Mouse (Mus musculus): ENCODE results near the gene Btbd9. TPM values are rescaled to one million over a fixed set of nuclear protein-coding genes. Genes with fewer than 3 reads are reported as not detected.

The Btbd9 gene
- polyA plus RNA-seq, 1 experiment from 2014 or later = 41.1 TPM

DNA sequence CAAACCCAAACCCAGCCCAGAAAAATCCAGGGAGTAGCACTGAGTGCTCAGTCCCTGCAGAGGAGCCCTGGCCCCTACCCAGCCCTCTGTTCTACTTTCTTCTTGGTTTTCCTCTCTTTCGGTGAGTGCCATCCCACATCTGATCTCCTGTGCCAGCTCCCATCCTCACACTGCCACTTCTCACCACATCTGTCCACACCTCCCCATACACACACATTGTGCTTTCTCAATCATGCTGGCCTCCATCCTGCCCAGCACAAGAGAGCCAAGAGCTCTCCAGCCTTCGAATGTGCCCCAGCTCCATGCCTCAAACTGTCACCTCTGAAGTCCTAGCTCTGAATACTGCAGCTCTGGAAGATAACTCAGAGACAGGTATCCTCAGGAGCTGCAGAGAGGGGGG, 271.5 kb downstream of the Btbd9 start:
- DNase-seq (ENCODE audit: low spot score) (no peak), ATAC-seq (ENCODE audit: insufficient number of reproducible peaks, low FRiP score, low TSS enrichment, low read depth) (no peak)
- Histone ChIP-seq H3K36me3 (ENCODE audit: control insufficient read depth, insufficient read depth, low read length) (no peaks in the 10 kb centered on the region), H3K27me3 (ENCODE audit: control insufficient read depth, insufficient read depth, low read length) (no peaks in the 10 kb centered on the region), H3K9me3 (ENCODE audit: control insufficient read depth, low read length) (no peaks in the 10 kb centered on the region), H3K4me1 (ENCODE audit: control insufficient read depth, insufficient read depth, low read length) (peaks cover 4% of the 10 kb centered on the region; the same call in 1 of the 2 replicates), H3K9ac (ENCODE audit: low read length) (no peak overlapping the region), H3K27ac (replicated peaks; ENCODE audit: low read depth, low read length) (no peak overlapping the region), H3K4me2 (ENCODE audit: low read depth, severe bottlenecking) (no peak overlapping the region), H3K4me3 (ENCODE audit: low read depth, low read length) (no peak overlapping the region)
- WGBS = 82% methylated on average over 2 of the region's 2 CpGs

DNA sequence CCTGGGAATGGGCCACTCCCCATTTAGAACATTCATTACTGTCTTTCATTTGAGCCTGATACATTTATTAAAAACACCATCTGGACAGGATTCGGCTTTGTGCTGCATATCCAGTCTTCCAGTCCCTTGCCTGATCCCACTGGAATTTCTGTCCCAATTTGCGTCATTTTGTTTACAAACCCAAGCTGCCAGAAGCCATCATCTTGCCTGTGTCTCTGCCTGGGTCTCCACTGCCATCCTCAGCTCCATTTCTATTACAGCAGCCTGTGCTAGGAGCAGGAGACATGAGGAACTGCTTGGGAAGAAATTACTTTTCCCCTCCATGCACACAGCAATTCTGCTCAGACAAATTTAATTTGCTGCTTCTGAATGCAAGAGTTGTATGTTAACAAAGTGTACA, 274.9 kb downstream of the Btbd9 start:
- no peak for DNase-seq (ENCODE audit: low spot score)
- H3K4me3 ChIP-seq (ENCODE audit: low read depth, low read length) = no peak overlapping the region
- H3K36me3 ChIP-seq (ENCODE audit: control insufficient read depth, insufficient read depth, low read length) = no peaks in the 10 kb centered on the region
- H3K27ac ChIP-seq (replicated peaks; ENCODE audit: low read depth, low read length) = no peak overlapping the region
- no peaks in the 10 kb centered on the region for H3K27me3 ChIP-seq (ENCODE audit: control insufficient read depth, insufficient read depth, low read length)
- 79% methylated on average over 2 of the region's 2 CpGs for WGBS
- ATAC-seq (ENCODE audit: insufficient number of reproducible peaks, low FRiP score, low TSS enrichment, low read depth) = no peak
- H3K9ac ChIP-seq (ENCODE audit: low read length) = no peak overlapping the region
- H3K4me1 ChIP-seq (ENCODE audit: control insufficient read depth, insufficient read depth, low read length) = 0 out of 2 replicates have a peak, but pooled peaks cover 5% of the 10 kb centered on the region
- no peak overlapping the region for H3K4me2 ChIP-seq (ENCODE audit: low read depth, severe bottlenecking)
- H3K9me3 ChIP-seq (ENCODE audit: control insufficient read depth, low read length) = no peaks in the 10 kb centered on the region

DNA sequence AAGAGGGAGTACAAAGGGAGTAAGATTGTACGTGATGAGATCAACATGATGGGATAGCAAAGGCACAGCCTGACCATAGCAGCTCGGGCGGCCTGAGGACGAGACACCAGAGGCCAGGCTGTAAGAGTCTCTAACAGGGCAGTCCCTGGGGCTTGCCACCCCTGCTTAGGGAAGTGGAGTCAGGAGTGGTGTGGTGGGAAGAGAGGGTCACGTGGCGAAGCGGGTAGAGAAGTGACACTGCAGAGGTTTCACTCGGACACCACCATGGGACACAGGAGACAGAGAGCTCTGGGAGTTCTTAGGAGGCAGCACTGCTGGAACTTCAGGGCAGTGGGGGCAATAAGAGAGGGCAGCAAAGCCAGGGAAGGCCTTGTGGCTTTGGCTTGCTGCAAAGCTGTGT, 278.9 kb downstream of the Btbd9 start:
- 92% methylated on average over 8 of the region's 8 CpGs for WGBS
- Histone ChIP-seq H3K4me1 (ENCODE audit: control insufficient read depth, insufficient read depth, low read length) (0 out of 2 replicates have a peak, but pooled peaks cover 3% of the 10 kb centered on the region), H3K9me3 (ENCODE audit: control insufficient read depth, low read length) (no peaks in the 10 kb centered on the region), H3K27ac (replicated peaks; ENCODE audit: low read depth, low read length) (no peak overlapping the region), H3K4me3 (ENCODE audit: low read depth, low read length) (no peak overlapping the region), H3K4me2 (ENCODE audit: low read depth, severe bottlenecking) (no peak overlapping the region), H3K9ac (ENCODE audit: low read length) (no peak overlapping the region), H3K36me3 (ENCODE audit: control insufficient read depth, insufficient read depth, low read length) (no peaks in the 10 kb centered on the region), H3K27me3 (ENCODE audit: control insufficient read depth, insufficient read depth, low read length) (no peaks in the 10 kb centered on the region)
- DNase-seq (ENCODE audit: low spot score) = no peak
- no peak for ATAC-seq (ENCODE audit: insufficient number of reproducible peaks, low FRiP score, low TSS enrichment, low read depth)

DNA sequence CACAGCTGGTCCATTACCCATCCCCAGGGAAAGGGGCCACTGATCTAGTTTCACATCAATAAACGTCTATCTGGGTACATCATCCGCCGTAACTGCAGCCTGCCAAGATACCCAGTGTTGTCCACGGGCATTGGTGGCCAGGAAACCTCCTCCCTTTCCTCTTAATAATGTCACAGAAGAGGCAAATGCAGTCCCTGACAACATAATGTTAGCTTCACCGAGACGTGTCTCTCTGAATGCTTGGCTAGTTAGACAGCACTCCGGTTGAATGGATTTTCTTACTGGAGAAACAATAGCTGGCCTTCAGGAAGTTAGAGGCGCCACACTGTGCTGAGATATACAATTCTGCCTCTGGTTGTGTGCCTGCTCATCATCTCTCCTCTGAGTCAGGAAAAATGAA, 280.2 kb downstream of the Btbd9 start:
- 86% methylated on average over 8 of the region's 8 CpGs for WGBS
- H3K4me3 ChIP-seq (ENCODE audit: low read depth, low read length) = no peak overlapping the region

DNA sequence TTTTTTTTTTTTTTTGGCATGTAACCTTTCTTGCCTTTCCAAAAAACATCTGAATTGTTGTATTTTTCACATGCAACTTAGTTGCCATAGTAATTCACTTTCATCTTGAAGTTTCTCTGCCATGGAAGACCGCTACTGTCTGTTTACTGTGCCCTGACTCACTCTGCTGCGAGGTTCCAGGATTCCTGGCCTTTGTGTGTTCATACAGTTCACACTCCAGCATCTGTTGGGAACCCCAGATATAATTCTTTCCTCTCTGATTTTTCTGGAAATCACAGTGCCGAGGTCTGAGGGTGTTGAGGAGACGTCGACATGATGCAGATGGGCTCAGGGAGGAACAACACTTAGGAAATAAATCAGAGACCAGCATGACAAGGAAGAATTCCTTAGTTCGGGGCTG, 283.6 kb downstream of the Btbd9 start:
- Histone ChIP-seq H3K36me3 (ENCODE audit: control insufficient read depth, insufficient read depth, low read length) (no peaks in the 10 kb centered on the region), H3K9ac (ENCODE audit: low read length) (no peak overlapping the region), H3K27ac (replicated peaks; ENCODE audit: low read depth, low read length) (no peak overlapping the region), H3K9me3 (ENCODE audit: control insufficient read depth, low read length) (no peaks in the 10 kb centered on the region), H3K4me2 (ENCODE audit: low read depth, severe bottlenecking) (no peak overlapping the region), H3K4me3 (ENCODE audit: low read depth, low read length) (no peak overlapping the region), H3K4me1 (ENCODE audit: control insufficient read depth, insufficient read depth, low read length) (0 out of 2 replicates have a peak, but pooled peaks cover 3% of the 10 kb centered on the region), H3K27me3 (ENCODE audit: control insufficient read depth, insufficient read depth, low read length) (no peaks in the 10 kb centered on the region)
- 45% methylated on average over 6 of the region's 6 CpGs for WGBS
- no peak for DNase-seq (ENCODE audit: low spot score)
- ATAC-seq (ENCODE audit: insufficient number of reproducible peaks, low FRiP score, low TSS enrichment, low read depth) = no peak

More for the DNA sequence above, 280.2 kb downstream of the Btbd9 start:
- no peaks in the 10 kb centered on the region for H3K9me3 ChIP-seq (ENCODE audit: control insufficient read depth, low read length)
- H3K27me3 ChIP-seq (ENCODE audit: control insufficient read depth, insufficient read depth, low read length) = no peaks in the 10 kb centered on the region
- DNase-seq (ENCODE audit: low spot score) (no peak), ATAC-seq (ENCODE audit: insufficient number of reproducible peaks, low FRiP score, low TSS enrichment, low read depth) (no peak)
- no peak overlapping the region for H3K4me2 ChIP-seq (ENCODE audit: low read depth, severe bottlenecking)
- 0 out of 2 replicates have a peak, but pooled peaks cover 3% of the 10 kb centered on the region for H3K4me1 ChIP-seq (ENCODE audit: control insufficient read depth, insufficient read depth, low read length)
- H3K27ac ChIP-seq (replicated peaks; ENCODE audit: low read depth, low read length) = no peak overlapping the region
- H3K9ac ChIP-seq (ENCODE audit: low read length) = no peak overlapping the region
- no peaks in the 10 kb centered on the region for H3K36me3 ChIP-seq (ENCODE audit: control insufficient read depth, insufficient read depth, low read length)

DNA sequence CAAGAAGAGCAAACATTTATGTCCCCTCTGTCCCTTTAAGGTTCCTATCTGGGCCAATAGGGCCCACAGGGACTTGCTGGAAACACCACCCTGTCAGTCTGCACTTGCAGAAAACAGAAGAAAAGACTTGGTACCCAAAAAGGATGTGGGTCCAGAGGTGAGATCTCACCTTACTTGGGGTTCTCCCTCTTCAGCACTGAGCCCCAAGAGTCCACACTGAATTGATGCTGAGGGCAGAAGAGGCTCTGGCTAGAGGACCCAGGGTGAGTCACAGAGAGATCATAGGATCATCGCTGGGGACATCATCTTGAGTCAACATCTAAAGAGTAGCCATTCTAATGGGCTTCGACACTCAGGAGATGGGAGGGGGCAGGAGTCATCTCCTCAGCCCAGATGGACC, 290.6 kb downstream of the Btbd9 start:
- Histone ChIP-seq H3K4me1 (ENCODE audit: control insufficient read depth, insufficient read depth, low read length) (0 out of 2 replicates have a peak, but pooled peaks cover 2% of the 10 kb centered on the region), H3K27ac (replicated peaks; ENCODE audit: low read depth, low read length) (no peak overlapping the region), H3K4me2 (ENCODE audit: low read depth, severe bottlenecking) (no peak overlapping the region), H3K9me3 (ENCODE audit: control insufficient read depth, low read length) (no peaks in the 10 kb centered on the region), H3K4me3 (ENCODE audit: low read depth, low read length) (no peak overlapping the region), H3K9ac (ENCODE audit: low read length) (no peak overlapping the region), H3K27me3 (ENCODE audit: control insufficient read depth, insufficient read depth, low read length) (no peaks in the 10 kb centered on the region), H3K36me3 (ENCODE audit: control insufficient read depth, insufficient read depth, low read length) (no peaks in the 10 kb centered on the region)
- ATAC-seq (ENCODE audit: insufficient number of reproducible peaks, low FRiP score, low TSS enrichment, low read depth) (no peak), DNase-seq (ENCODE audit: low spot score) (no peak)
- 90% methylated on average over 2 of the region's 2 CpGs for WGBS

DNA sequence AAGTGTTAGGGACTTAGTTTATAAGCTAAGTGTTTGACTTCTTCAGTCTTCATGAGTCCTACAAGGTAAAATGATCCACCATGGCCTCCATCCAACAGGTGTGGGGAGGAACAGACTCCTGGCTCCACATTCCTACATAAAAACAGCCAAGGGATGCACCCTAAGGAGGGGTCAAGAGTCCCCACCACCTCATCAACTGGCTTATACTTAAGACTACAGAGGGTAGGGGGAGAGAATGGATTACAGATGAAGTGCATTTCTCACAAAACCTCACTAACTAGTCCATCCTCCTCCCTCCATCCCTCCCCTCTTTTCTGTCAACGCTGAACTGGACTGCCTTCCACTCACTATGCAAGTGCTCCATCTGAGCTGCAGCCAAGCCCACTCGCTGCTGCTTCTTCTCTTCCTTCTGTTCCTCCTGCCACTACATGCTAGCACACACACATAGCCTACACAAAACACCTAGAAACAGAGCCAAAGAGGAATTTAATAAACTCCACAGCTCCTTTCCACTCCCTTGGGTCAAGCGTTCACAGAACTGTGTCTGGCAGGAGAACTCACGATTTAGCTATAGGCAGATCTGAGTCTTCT, 292.7 kb downstream of the Btbd9 start:
- Histone ChIP-seq H3K27ac (replicated peaks; ENCODE audit: low read depth, low read length) (no peak overlapping the region), H3K27me3 (ENCODE audit: control insufficient read depth, insufficient read depth, low read length) (no peaks in the 10 kb centered on the region), H3K9me3 (ENCODE audit: control insufficient read depth, low read length) (no peaks in the 10 kb centered on the region), H3K4me3 (ENCODE audit: low read depth, low read length) (no peak overlapping the region), H3K9ac (ENCODE audit: low read length) (no peak overlapping the region), H3K4me2 (ENCODE audit: low read depth, severe bottlenecking) (no peak overlapping the region), H3K4me1 (ENCODE audit: control insufficient read depth, insufficient read depth, low read length) (peaks cover 4% of the 10 kb centered on the region; the same call in 1 of the 2 replicates), H3K36me3 (ENCODE audit: control insufficient read depth, insufficient read depth, low read length) (no peaks in the 10 kb centered on the region)
- ATAC-seq (ENCODE audit: insufficient number of reproducible peaks, low FRiP score, low TSS enrichment, low read depth) (no peak), DNase-seq (ENCODE audit: low spot score) (no peak)
- WGBS = 85% methylated on average over 4 of the region's 4 CpGs

DNA sequence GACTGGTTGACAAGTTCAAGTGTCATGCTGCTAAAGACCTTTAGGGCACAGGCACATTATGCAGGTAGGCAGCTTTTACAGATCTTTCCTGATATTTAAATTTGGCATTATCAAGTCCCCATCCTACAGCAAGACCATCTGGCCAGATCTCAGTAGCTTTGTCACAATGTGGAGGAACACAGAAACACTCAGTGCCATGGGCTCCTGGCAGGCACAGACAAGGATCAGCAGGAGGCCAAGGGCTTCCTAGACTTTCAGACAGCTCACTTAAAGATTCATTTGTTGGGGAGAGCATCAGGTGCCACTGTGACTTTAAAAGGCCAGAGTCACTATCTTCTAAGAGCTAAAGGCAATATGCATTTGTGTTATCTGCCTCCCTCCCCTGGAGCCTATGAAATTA, 293.3 kb downstream of the Btbd9 start:
- Histone ChIP-seq H3K27ac (replicated peaks; ENCODE audit: low read depth, low read length) (no peak overlapping the region), H3K27me3 (ENCODE audit: control insufficient read depth, insufficient read depth, low read length) (no peaks in the 10 kb centered on the region), H3K4me1 (ENCODE audit: control insufficient read depth, insufficient read depth, low read length) (peaks cover 4% of the 10 kb centered on the region; the same call in 1 of the 2 replicates), H3K4me3 (ENCODE audit: low read depth, low read length) (no peak overlapping the region), H3K4me2 (ENCODE audit: low read depth, severe bottlenecking) (no peak overlapping the region), H3K9ac (ENCODE audit: low read length) (no peak overlapping the region), H3K9me3 (ENCODE audit: control insufficient read depth, low read length) (no peaks in the 10 kb centered on the region), H3K36me3 (ENCODE audit: control insufficient read depth, insufficient read depth, low read length) (no peaks in the 10 kb centered on the region)
- no peak for ATAC-seq (ENCODE audit: insufficient number of reproducible peaks, low FRiP score, low TSS enrichment, low read depth)
- no peak for DNase-seq (ENCODE audit: low spot score)
